ENCODE assay signal across 14 mouse cellular contexts in genomic region chr9:67574721-67575248, GRCm38 (mm10). TPM values are rescaled to one million over a fixed set of nuclear protein-coding genes. Genes with fewer than 3 reads are reported as not detected.
DNase-seq lines count a peak whose midpoint lies in the region; ATAC-seq and TF ChIP-seq lines count a peak whose summit lies in the region.
"Had no signal": no experiment of that assay in that cellular context is flagged by ENCODE, and none has a peak within 500 bp of the region (broad histone marks: within the 10 kb centered on the region; RNA-seq: fewer than 3 reads in every experiment).

No protein-coding gene starts in this region.

- H3K4me2 ChIP-seq in midbrain, embryonic 13.5 days (replicated peaks) = no peak overlapping the region
- H3K4me2 ChIP-seq: hindbrain, embryonic 14.5 days; lung, embryonic 15.5 days had no signal

- peaks cover 16% of the 10 kb centered on the region for H3K4me1 ChIP-seq in cerebellum, adult 2 months (ENCODE audit: control insufficient read depth, insufficient read depth, low read length)
- H3K4me1 ChIP-seq in limb, embryonic 10.5 days = peaks cover 32% of the 10 kb centered on the region
- peaks cover 26% of the 10 kb centered on the region for H3K4me1 ChIP-seq in midbrain, embryonic 13.5 days (replicated peaks)

- H3K9ac ChIP-seq in midbrain, embryonic 13.5 days (replicated peaks) = no peak overlapping the region
- H3K9ac ChIP-seq: hindbrain, embryonic 14.5 days; lung, embryonic 15.5 days had no signal

- H3K4me3 ChIP-seq in cerebellum, adult 2 months (replicated peaks; ENCODE audit: insufficient read depth, low read depth, low read length) = no peak overlapping the region
- H3K4me3 ChIP-seq in limb, embryonic 10.5 days = no peak overlapping the region
- H3K4me3 ChIP-seq in midbrain, embryonic 13.5 days (replicated peaks) = no peak overlapping the region
- H3K4me3 ChIP-seq: lung, embryonic 15.5 days had no signal

- ATAC-seq in midbrain, embryonic 13.5 days = no peak

- WGBS in cerebellum, adult 2 months = 78% methylated on average over 7 of the region's 7 CpGs
- WGBS in limb, embryonic 10.5 days = 74% methylated on average over 7 of the region's 7 CpGs
- 84% methylated on average over 7 of the region's 7 CpGs for WGBS in midbrain, embryonic 13.5 days

- DNase-seq in cerebellum, postnatal 10 days = peak; percentile 42 to 43
- DNase-seq in cerebellum, adult 2 months = no peak
- DNase-seq in left cerebral cortex, postnatal 4 days = peak; percentile 17
- no peak for DNase-seq in left cerebral cortex, postnatal 25 days (ENCODE audit: low spot score in 2 of 2)
- peak; percentile 30 for DNase-seq in heart, adult 8-10 months (ENCODE audit: low spot score)
- no peak for DNase-seq in limb, embryonic 10.5 days (ENCODE audit: low spot score)
- DNase-seq in urinary bladder, postnatal 25 days (ENCODE audit: low spot score) = no peak
- DNase-seq: adrenal gland, postnatal 36 days; kidney, adult 18-20 months had no signal

- TF ChIP-seq POLR2A in cerebellum, adult 2 months (IDR thresholded peaks at IDR 0.05; ENCODE audit: borderline replicate concordance, insufficient read depth, low read length) = no peak

- H3K9me3 ChIP-seq in limb, embryonic 10.5 days (replicated peaks) = no peaks in the 10 kb centered on the region
- no peaks in the 10 kb centered on the region for H3K9me3 ChIP-seq in midbrain, embryonic 13.5 days
- H3K9me3 ChIP-seq: lung, embryonic 15.5 days had no signal

- H3K27me3 ChIP-seq in cerebellum, adult 2 months (ENCODE audit: control insufficient read depth, insufficient read depth, low read length) = no peaks in the 10 kb centered on the region
- no peaks in the 10 kb centered on the region for H3K27me3 ChIP-seq in limb, embryonic 10.5 days (ENCODE audit: low read depth, poor library complexity, severe bottlenecking)
- no peaks in the 10 kb centered on the region for H3K27me3 ChIP-seq in midbrain, embryonic 13.5 days
- H3K27me3 ChIP-seq: lung, embryonic 15.5 days had no signal

- no peak for TF ChIP-seq CTCF in cerebellum, adult 2 months (IDR thresholded peaks at IDR 0.05; ENCODE audit: borderline replicate concordance, insufficient read depth, low read depth, low read length)

- intact Hi-C loops in left cerebral cortex, postnatal 4 days (cut with DNase I) = no loop called here
- intact Hi-C loops in left cerebral cortex, postnatal 25 days (cut with DNase I) = no loop called here

- no peaks in the 10 kb centered on the region for H3K36me3 ChIP-seq in limb, embryonic 10.5 days
- no peaks in the 10 kb centered on the region for H3K36me3 ChIP-seq in midbrain, embryonic 13.5 days
- H3K36me3 ChIP-seq: lung, embryonic 15.5 days had no signal

- no peak overlapping the region for H3K27ac ChIP-seq in cerebellum, adult 2 months (ENCODE audit: insufficient read depth, low read length)
- peak overlapping the region; percentile 30; the same call in 1 of the 2 replicates for H3K27ac ChIP-seq in limb, embryonic 10.5 days
- H3K27ac ChIP-seq in midbrain, embryonic 13.5 days = no peak overlapping the region
- H3K27ac ChIP-seq: hindbrain, embryonic 14.5 days; lung, embryonic 15.5 days; stomach, postnatal 0 days had no signal

RNA-seq across cellular contexts. Expression of gene Tln2, which starts 15.3 kb away (rescaled TPM):
- polyA plus RNA-seq in cerebellum, adult 2 months (2012; rRNA removed) = 25.9 and 28.7 TPM in 2 replicates
- 10 to 100 TPM; 66.0 to 73.5 TPM for total RNA-seq in left cerebral cortex, postnatal 4 days (2021)
- total RNA-seq in left cerebral cortex, postnatal 25 days (2021) = 100 to 1,000 TPM; 105 to 106 TPM
- total RNA-seq in heart, adult 8-10 months (2022) = 10 to 100 TPM; 71.6 to 87.1 (median 76.7) TPM
- polyA plus RNA-seq in limb, embryonic 10.5 days (2016; fragmentation: Nextera tagmentation; extraction: Ambion mirVana) = 40.2 and 41.5 TPM in 2 replicates
- polyA plus RNA-seq in midbrain, embryonic 13.5 days (2015; fragmentation: Nextera tagmentation; extraction: Ambion mirVana) = 16.4 and 18.4 TPM in 2 replicates
- total RNA-seq: megakaryocyte-erythroid progenitor cell, adult 5-6 weeks had no signal

Comparison
In these comparisons a context has a peak if more than half of its experiments do, and no peak if none do; other contexts are left out.
1. DNase-seq: peak in cerebellum, postnatal 10 days (2 of 2), left cerebral cortex, postnatal 4 days (single experiment) and heart, adult 8-10 months (single experiment); none in cerebellum, adult 2 months (0 of 2), left cerebral cortex, postnatal 25 days (0 of 2), limb, embryonic 10.5 days (single experiment) and urinary bladder, postnatal 25 days (single experiment).